Mouse (Mus musculus): ENCODE data around the gene P2rx6.
"Not testable (repeated sequence)": the region's sequence is repeated elsewhere in the genome, so short reads cannot be mapped to it uniquely, and the experiment has no call there.

Gene P2rx6

GRCm38 (mm10) chr16:17561751-17562208 is at the start of gene P2rx6:
P2rx6 (plus strand) TSS chr16:17561885.
- DNase-seq (ENCODE audit: low spot score in 2 of 2): peak in 1 of 2 experiments; percentile 60

GRCm38 (mm10) chr16:17518910-17519309 is 42.8 kb upstream of the P2rx6 start:
- no peak for DNase-seq (ENCODE audit: low spot score in 2 of 2)

GRCm38 (mm10) chr16:17524156-17524555 is 37.5 kb upstream of the P2rx6 start:
- DNase-seq (ENCODE audit: low spot score in 2 of 2): peak in 1 of 2 experiments; percentile 54

DNA sequence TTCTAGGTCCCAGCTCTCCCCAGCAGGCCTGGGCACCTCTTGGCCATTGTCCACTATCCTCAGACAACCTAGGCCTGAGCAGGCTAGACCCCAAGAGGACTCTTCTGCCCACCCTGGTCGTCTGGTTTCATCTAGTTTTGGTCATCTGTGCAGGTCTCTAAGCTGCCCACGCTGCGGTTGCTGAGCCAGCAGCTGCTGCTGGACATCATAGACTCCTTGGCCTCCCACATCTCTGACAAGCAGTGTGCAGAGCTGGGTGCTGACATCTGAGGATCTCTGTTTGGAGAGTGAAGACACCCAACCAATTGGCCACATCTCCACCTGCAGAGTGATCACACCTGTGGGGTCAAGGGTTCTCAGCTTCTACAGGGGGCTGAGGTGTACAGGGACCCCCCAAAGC is 36.2 kb upstream of the P2rx6 start:
- no peak for DNase-seq (ENCODE audit: low spot score in 2 of 2)

- no peak for DNase-seq (ENCODE audit: low spot score in 2 of 2)
Measured at GRCm38 (mm10) chr16:17526223-17526622, 35.5 kb upstream of the P2rx6 start.

GRCm38 (mm10) chr16:17527606-17528005 is 34.1 kb upstream of the P2rx6 start:
- DNase-seq (ENCODE audit: low spot score in 2 of 2): no peak

- DNase-seq (ENCODE audit: low spot score in 2 of 2): no peak
Measured at GRCm38 (mm10) chr16:17528276-17528675, 33.4 kb upstream of the P2rx6 start.

DNA sequence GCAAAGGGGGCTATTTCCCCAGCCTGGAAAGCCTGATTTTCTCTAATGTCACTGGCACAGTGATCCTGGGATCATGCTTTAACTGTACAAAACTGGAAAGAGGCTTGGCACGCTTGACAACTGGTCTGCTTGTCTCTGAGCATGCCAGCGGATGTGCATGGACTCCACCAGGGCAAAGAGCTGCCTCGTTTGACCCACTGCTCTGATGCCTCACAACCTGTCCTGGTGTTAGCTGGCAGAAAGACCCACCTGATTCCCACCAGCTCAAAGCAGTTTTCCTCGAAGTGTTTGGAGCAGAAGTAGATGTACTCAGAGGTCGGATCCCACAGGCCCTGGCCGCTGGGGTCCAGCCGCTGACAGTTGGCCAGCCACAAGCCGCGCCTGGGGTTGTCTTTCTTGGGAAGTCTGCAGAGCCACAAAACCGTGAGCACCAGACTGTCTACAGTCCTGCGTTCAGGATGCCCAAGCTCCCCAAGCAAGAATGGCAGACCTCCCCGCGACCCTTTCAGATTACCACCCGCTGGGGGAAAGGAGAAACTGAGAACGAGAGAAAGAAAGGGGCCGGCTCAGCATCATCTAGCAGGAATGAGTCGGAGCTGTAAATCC is 31.6 kb upstream of the P2rx6 start:
- no peak for DNase-seq (ENCODE audit: low spot score in 2 of 2)

GRCm38 (mm10) chr16:17530640-17531288 is 30.9 kb upstream of the P2rx6 start, which contains the start of gene Thap7:
Thap7 (minus strand) TSS chr16:17531136.
- peak; percentile 96 to 98 for DNase-seq (ENCODE audit: low spot score in 2 of 2)

DNA sequence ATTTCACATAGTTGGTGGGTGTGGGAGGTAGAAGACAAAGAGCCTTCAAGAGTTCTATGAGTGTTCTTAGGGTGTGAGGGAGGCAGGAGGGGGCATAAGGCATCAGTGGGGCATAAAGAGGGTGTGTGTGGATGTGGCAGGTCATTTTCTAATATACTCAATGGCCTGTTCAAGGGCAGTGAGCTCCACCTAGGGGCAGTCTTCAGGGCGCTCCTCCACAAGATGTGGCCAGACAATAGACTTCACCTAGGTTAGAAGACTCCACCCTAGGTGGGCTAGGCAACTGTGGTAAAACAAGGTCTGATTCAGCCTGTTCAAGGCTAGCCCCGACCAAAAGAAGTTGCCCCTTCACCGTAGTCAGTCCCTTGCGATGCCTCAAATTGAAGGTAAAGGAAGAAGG is 29.4 kb upstream of the P2rx6 start:
- DNase-seq (ENCODE audit: low spot score in 2 of 2): no peak

- no peak for DNase-seq (ENCODE audit: low spot score in 2 of 2)
Measured at GRCm38 (mm10) chr16:17532676-17533329, 28.9 kb upstream of the P2rx6 start.

DNA sequence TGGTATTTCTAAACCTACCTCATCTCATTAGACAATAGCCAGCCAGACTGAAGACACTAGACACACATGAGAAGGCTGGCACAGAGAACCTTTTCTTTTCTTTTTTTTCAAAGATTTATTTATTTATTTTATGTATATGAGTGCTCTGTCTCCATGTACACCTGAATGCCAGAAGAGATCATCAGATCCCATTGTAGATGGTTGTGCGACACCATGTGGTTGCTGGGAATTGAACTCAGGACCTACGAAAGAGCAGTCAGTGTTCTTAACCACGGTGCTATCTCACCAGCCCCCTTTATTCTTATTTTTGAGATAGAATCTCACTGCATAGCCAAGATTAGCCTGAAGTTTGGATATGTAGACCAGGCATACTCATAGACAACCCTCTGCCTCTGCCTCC is 25.1 kb upstream of the P2rx6 start:
- no peak for DNase-seq (ENCODE audit: low spot score in 2 of 2)

DNA sequence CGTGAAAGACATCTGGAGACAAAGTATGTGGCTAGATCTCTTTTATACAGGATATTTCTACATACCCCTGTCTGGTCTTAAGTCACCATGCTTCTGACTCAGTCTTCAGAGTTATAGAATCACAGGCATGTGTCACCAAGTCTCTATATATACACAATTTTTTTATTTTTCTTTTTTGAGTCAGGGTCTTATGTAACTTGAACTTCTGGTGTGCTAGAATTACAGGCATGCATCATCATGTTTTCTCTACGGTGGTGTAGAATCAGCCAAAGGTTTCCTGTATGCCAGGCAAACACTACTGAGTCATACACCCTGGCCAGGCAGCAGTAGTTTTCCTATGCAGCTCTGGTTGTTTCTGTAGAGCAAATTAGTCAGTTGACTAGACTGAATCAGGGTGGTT is 19.1 kb upstream of the P2rx6 start:
- no peak for DNase-seq (ENCODE audit: low spot score in 2 of 2)

DNA sequence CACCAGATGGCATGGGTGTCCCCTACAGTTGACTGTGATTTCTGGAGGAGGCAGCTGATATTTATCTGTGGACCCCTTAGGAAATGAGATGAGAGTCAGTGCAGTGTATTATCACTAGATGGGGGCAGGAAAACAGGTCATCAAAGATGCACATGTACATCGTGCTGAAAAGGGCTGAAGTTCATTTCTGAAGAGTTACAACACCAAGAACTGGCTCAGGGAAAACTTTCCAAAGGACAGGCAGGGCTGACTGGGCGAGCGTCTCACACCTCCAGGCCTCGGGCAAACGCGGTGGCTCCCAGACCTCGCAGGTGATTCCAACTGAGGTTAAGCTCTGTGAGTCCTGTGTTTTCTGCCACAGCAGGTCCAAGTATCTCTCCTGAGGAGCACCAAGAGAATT is 8.8 kb upstream of the P2rx6 start:
- DNase-seq (ENCODE audit: low spot score in 2 of 2): no peak

GRCm38 (mm10) chr16:17553910-17554685 is 7.6 kb upstream of the P2rx6 start:
- DNase-seq (ENCODE audit: low spot score in 2 of 2): peak in 1 of 2 experiments; percentile 38

- not testable (repeated sequence) for DNase-seq (ENCODE audit: low spot score in 2 of 2)
Measured at GRCm38 (mm10) chr16:17554702-17555101, 7.0 kb upstream of the P2rx6 start.

DNA sequence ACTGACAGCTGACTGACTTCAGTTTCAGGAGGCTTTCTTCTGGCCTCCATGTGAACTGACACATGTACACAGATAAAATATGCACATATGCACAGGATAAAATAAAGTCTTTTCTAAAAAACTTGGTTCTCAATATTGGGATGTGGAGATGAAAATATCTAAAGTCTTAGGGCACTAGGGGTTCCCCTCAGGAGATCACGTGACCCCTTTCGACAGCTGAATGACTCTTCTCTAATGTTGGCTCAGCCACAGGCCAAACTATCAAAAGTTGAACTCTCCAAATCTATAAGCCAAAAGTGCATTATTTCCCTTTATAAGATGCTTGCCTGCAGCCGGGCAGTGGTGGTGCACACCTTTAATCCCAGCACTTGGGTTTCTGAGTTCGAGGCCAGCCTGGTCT is 5.5 kb upstream of the P2rx6 start:
- DNase-seq (ENCODE audit: low spot score in 2 of 2): no peak

DNA sequence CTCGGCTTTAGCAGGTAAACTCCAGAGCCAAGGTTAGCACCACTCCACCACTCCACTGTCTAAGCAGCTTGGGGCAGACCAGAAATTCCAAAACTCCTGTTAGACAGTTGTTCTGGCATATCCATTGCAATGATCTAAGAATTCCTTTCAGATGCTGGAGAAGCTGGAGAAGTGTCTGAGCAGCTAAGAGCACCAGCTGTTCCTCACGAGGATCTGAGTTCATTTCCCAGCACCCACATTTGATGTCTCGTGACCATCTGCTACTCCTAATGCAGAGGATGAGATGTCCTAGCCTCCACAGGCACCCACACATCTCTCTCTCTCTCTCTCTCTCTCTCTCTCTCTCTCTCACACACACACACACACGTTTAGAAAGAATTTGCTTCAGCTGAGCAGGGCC is 4.8 kb upstream of the P2rx6 start:
- no peak for DNase-seq (ENCODE audit: low spot score in 2 of 2)

- peak; percentile 63 to 89 for DNase-seq (ENCODE audit: low spot score in 2 of 2)
Measured at GRCm38 (mm10) chr16:17557947-17558480, 3.7 kb upstream of the P2rx6 start.

- no peak for DNase-seq (ENCODE audit: low spot score in 2 of 2)
Measured at GRCm38 (mm10) chr16:17558811-17559210, 2.9 kb upstream of the P2rx6 start.

DNA sequence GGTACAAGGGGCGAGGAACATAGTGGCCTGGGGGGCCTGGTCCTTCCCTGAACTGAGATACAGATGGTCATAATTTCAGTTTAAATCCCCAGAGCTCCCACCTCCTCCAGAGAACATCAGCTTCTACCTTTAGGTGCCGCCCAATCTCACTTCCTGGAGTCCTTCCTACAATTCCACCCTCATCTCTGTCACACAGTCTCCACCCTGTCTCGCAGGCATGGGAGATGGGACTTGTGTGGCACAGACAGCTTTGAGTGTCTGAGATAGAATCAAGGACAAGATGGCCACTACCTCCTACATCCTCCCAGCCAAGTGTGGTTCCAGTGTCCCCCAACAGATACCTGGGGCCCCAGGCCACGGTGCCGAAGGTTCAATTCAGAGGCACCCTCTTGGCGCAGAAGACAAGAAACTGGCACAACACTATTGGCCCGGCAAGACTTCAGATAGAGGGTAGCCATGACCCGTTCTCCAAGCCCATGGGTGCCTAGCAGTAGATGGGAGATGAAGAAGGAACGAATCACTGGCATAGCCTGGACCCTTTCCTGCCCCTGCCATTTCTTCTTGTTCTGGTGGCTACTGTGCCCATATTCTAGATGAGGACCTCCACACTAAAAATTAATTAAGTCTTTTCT is 2.2 kb upstream of the P2rx6 start:
- peak in 1 of 2 experiments; percentile 53 for DNase-seq (ENCODE audit: low spot score in 2 of 2)
